Comparison of ENCODE assay signal across 24 mouse cellular contexts in genomic region chr1:153729806-153730205, GRCm38 (mm10). TPM values are rescaled to one million over a fixed set of nuclear protein-coding genes. Genes with fewer than 3 reads are reported as not detected.
A peak's percentile ranks its signal among the peaks of the same experiment; 100 is the strongest.
DNase-seq lines count a peak whose midpoint lies in the region; ATAC-seq lines count a peak whose summit lies in the region.
"Had no signal": no experiment of that assay in that cellular context is flagged by ENCODE, and none has a peak within 500 bp of the region (broad histone marks: within the 10 kb centered on the region; RNA-seq: fewer than 3 reads in every experiment).

No protein-coding gene starts in this region.

- no peaks in the 10 kb centered on the region for H3K9me3 ChIP-seq in neural tube, embryonic 15.5 days (replicated peaks)
- H3K9me3 ChIP-seq: G1E; hindbrain, embryonic 10.5 days; limb, embryonic 13.5 days; liver, embryonic 12.5 days; midbrain, embryonic 12.5 days; neural tube, embryonic 12.5 days had no signal

- peak; percentile 72 for ATAC-seq in frontal cortex, adult (ENCODE audit: low TSS enrichment)
- no peak for ATAC-seq in neural tube, embryonic 15.5 days (ENCODE audit: low FRiP score)
- ATAC-seq: forebrain, embryonic 14.5 days; hindbrain, embryonic 16.5 days; intestine, embryonic 16.5 days; liver, embryonic 12.5 days; Patski had no signal

- 52% methylated on average over 2 of the region's 2 CpGs for WGBS in neural tube, embryonic 15.5 days

- H3K36me3 ChIP-seq in neural tube, embryonic 15.5 days: no peaks in the 10 kb centered on the region
- H3K36me3 ChIP-seq: G1E; hindbrain, embryonic 10.5 days; limb, embryonic 13.5 days; liver, embryonic 12.5 days; midbrain, embryonic 12.5 days; neural tube, embryonic 12.5 days had no signal

- no peak overlapping the region for H3K9ac ChIP-seq in neural tube, embryonic 15.5 days (replicated peaks)
- H3K9ac ChIP-seq: limb, embryonic 13.5 days; liver, embryonic 12.5 days; midbrain, embryonic 12.5 days; neural tube, embryonic 12.5 days had no signal

- DNase-seq in frontal cortex, adult 2 months (ENCODE audit: extremely low spot score in 1 of 2, low spot score in 1 of 2): no peak
- DNase-seq in neural tube, embryonic 10.5 days (ENCODE audit: extremely low spot score, low spot score): no peak
- DNase-seq in thymus, postnatal 14 days: peak; percentile 71
- no peak for DNase-seq in kidney, postnatal 36 days
- no peak for DNase-seq in lung, postnatal 10 days
- DNase-seq: adrenal gland, adult 2 months; gastrocnemius, postnatal 10 days; kidney, adult 9 months; layer of hippocampus, postnatal 36 days; lung, postnatal 14 days; right cerebral cortex, adult 18-20 months had no signal

- no peaks in the 10 kb centered on the region for H3K27me3 ChIP-seq in neural tube, embryonic 15.5 days (replicated peaks)
- H3K27me3 ChIP-seq: CH12.LX; limb, embryonic 13.5 days; neural tube, embryonic 12.5 days; Patski had no signal

- H3K4me2 ChIP-seq in neural tube, embryonic 15.5 days: no peak overlapping the region
- H3K4me2 ChIP-seq: limb, embryonic 13.5 days; liver, embryonic 12.5 days; midbrain, embryonic 12.5 days; neural tube, embryonic 12.5 days had no signal

- H3K4me1 ChIP-seq in neural tube, embryonic 15.5 days: peaks cover 18% of the 10 kb centered on the region
- H3K4me1 ChIP-seq: liver, embryonic 12.5 days had no signal

- 0 out of 2 replicates have a peak overlapping the region, but pooled peaks have one; percentile 18 for H3K27ac ChIP-seq in neural tube, embryonic 15.5 days (replicated peaks)
- H3K27ac ChIP-seq: limb, embryonic 13.5 days; liver, embryonic 12.5 days; midbrain, embryonic 12.5 days; neural tube, embryonic 12.5 days had no signal

- no peak overlapping the region for H3K4me3 ChIP-seq in neural tube, embryonic 15.5 days (replicated peaks)
- H3K4me3 ChIP-seq: hindbrain, embryonic 10.5 days; limb, embryonic 13.5 days; liver, embryonic 12.5 days; midbrain, embryonic 12.5 days; neural tube, embryonic 12.5 days had no signal

RNA-seq across cellular contexts. Expression of gene Rgs16, which starts 10.3 kb away (rescaled TPM):
- 9.4 and 11.2 TPM in 2 replicates for polyA plus RNA-seq in frontal cortex, adult 2 months (2012; rRNA removed)
- polyA plus RNA-seq in neural tube, embryonic 15.5 days (2015; fragmentation: Nextera tagmentation; extraction: Ambion mirVana): 11.3 and 14.3 TPM in 2 replicates
- polyA plus RNA-seq: G1E had no signal

RNA-seq across cellular contexts. Expression of gene Rnasel, which starts 19.4 kb away (rescaled TPM):
- 18.4 and 21.6 TPM in 2 replicates for polyA plus RNA-seq in frontal cortex, adult 2 months (2012; rRNA removed)
- 31.4 and 32.0 TPM in 2 replicates for polyA plus RNA-seq in neural tube, embryonic 15.5 days (2015; fragmentation: Nextera tagmentation; extraction: Ambion mirVana)
